Mouse (Mus musculus): ENCODE data around the gene 1700028J19Rik. TPM values are rescaled to one million over a fixed set of nuclear protein-coding genes. Genes with fewer than 3 reads are reported as not detected.
A peak's percentile ranks its signal among the peaks of the same experiment; 100 is the strongest.

1700028J19Rik gene
- total RNA-seq (2021), result not detected
- long read RNA-seq, experiment 1, result 0 reads
- long read RNA-seq, experiment 2, result 0 reads

- Histone ChIP-seq H3K27ac (peak within 1 kb of the TSS; percentile 97), H3K4me3 (peak within 1 kb of the TSS; percentile 94)
- intact Hi-C loops (cut with DNase I), result loop anchor here (2.0 kb wide), 1 partner anchor 16 kb away; no protein-coding TSS in a partner anchor
- peak; percentile 93 for DNase-seq
- no peak for TF ChIP-seq CTCF (IDR thresholded peaks at IDR 0.05)
Measured at GRCm38 (mm10) chr7:44246055-44246983, at the start of gene 1700028J19Rik, which contains the start of gene 2410002F23Rik. Gene 1700028J19Rik (minus strand): TSS chr7:44246695. Gene 2410002F23Rik (plus strand): TSS chr7:44246722.

DNA sequence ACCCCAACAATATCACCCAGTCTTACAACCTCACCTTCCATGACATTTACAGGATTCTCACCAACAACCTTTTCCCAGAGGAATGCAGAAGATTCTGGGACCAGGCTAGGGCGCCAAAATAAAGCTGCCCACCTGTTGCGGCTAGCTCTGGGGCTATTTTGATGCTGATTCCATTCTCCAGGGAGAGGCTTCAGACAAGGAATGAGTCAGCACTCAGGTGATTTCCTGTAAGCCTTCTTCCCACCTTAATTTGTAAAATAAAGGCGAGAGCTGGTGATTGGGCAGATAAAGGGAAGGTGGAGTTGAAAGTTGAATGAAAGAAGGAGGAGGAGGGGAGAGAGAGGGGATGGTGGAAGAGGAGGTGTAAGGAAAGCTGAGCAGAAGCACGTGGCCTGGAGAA is 44.9 kb upstream of the 1700028J19Rik start:
- H3K4me3 ChIP-seq, result no peak overlapping the region
- no peak for TF ChIP-seq CTCF (IDR thresholded peaks at IDR 0.05)
- intact Hi-C loops (cut with DNase I), result no loop called here
- no peak overlapping the region for H3K27ac ChIP-seq
- no peak for DNase-seq

DNA sequence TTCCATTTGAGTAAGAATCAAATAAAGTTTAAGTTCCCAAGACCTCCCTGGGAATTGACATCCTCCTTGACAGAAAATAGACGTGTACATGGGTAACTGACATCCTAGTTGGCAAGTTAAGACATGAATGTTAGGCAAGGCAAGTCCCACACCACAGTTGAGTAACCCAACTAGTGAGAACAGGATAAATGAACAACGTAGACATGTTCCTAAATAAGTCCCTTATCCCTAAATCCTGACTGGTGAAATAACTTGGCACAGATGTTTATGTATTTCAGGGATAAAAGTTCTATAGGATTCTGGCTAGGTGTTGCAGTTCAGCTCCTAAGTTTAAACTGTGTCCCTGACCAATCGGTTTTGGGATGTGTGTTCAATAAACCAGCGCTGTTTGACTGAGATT is 44.5 kb upstream of the 1700028J19Rik start:
- intact Hi-C loops (cut with DNase I), result no loop called here
- no peak overlapping the region for H3K4me3 ChIP-seq
- DNase-seq, result no peak
- TF ChIP-seq CTCF (IDR thresholded peaks at IDR 0.05), result no peak
- no peak overlapping the region for H3K27ac ChIP-seq

GRCm38 (mm10) chr7:44287760-44288159 is 41.3 kb upstream of the 1700028J19Rik start:
- DNase-seq, result no peak
- intact Hi-C loops (cut with DNase I), result no loop called here
- Histone ChIP-seq H3K27ac (no peak overlapping the region), H3K4me3 (no peak overlapping the region)
- no peak for TF ChIP-seq CTCF (IDR thresholded peaks at IDR 0.05)

DNA sequence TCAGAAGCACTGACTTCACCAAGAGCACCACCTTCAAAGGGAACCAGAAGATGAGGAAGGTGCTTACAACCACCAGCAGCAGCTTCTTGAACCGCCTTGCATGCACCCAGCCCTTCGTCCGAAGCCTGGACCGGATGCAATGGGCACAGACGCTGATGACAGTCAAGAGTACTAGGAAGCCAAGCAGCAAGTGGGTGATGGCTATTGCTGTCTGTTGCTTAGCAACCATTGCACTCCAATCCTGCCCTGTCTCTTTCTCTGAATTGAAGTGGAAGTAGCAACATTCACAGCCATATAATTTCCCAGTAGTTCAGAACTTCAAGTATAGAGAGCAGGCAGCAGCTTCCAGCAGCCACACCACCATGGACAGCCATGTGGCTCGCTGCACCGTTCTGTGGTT is 35.1 kb upstream of the 1700028J19Rik start:
- intact Hi-C loops (cut with DNase I), result no loop called here
- no peak for TF ChIP-seq CTCF (IDR thresholded peaks at IDR 0.05)
- no peak overlapping the region for H3K4me3 ChIP-seq
- no peak for DNase-seq
- no peak overlapping the region for H3K27ac ChIP-seq

- Histone ChIP-seq H3K27ac (no peak overlapping the region), H3K4me3 (no peak overlapping the region)
- intact Hi-C loops (cut with DNase I), result no loop called here
- no peak for TF ChIP-seq CTCF (IDR thresholded peaks at IDR 0.05)
- no peak for DNase-seq
Measured at GRCm38 (mm10) chr7:44280959-44281358, 34.5 kb upstream of the 1700028J19Rik start.

DNA sequence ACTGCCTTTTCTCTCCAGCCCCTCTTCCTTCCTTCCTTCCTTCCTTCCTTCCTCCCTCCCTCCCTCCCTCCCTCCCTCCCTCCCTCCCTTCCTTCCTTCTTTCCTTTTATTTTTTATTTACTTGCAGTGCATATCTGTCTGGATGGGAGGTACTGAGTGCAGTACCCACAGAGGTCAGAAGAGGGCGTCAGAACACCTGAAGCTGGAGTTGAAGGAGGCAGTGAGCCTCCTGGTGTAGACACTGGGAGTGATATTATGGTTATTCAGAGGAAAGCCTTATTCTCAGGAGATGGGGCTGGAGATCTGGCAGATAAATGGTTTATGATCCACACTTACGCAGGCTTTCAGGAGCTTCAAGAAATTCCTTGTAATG is 30.7 kb upstream of the 1700028J19Rik start:
- Histone ChIP-seq H3K4me3 (no peak overlapping the region), H3K27ac (no peak overlapping the region)
- DNase-seq, result no peak
- peak; percentile 47 for TF ChIP-seq CTCF (IDR thresholded peaks at IDR 0.05)
- intact Hi-C loops (cut with DNase I), result no loop called here

- TF ChIP-seq CTCF (IDR thresholded peaks at IDR 0.05), result no peak
- Histone ChIP-seq H3K27ac (no peak overlapping the region), H3K4me3 (no peak overlapping the region)
- intact Hi-C loops (cut with DNase I), result no loop called here
- DNase-seq, result no peak
Measured at GRCm38 (mm10) chr7:44276461-44277249, 30.2 kb upstream of the 1700028J19Rik start.

- TF ChIP-seq CTCF (IDR thresholded peaks at IDR 0.05), result 0 out of 2 replicates have a peak, but pooled peaks have one; percentile 1
- Histone ChIP-seq H3K4me3 (no peak overlapping the region), H3K27ac (no peak overlapping the region)
- no peak for DNase-seq
- intact Hi-C loops (cut with DNase I), result no loop called here
Measured at GRCm38 (mm10) chr7:44275546-44275945, 29.1 kb upstream of the 1700028J19Rik start.

DNA sequence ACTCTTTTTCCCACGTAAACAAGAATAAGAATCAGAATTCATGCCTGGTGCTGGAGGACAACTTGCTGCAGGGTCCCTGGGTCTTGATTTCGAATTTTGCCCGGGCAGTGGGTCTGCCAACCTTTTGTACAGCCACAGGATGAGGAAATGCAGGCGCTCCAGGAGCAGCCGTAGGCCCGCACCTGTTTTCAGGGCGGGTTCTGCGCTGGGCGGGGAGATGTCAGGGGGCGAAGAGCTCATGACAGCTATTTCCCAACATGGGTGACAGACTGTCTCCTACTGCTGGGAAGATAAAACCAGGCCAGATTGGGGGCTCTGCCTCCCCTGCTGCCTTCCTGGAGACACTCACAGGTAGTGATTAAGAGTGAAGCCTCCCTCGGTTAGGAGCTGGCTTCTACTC is 27.6 kb upstream of the 1700028J19Rik start:
- intact Hi-C loops (cut with DNase I), result no loop called here
- Histone ChIP-seq H3K27ac (no peak overlapping the region), H3K4me3 (no peak overlapping the region)
- no peak for DNase-seq
- no peak for TF ChIP-seq CTCF (IDR thresholded peaks at IDR 0.05)

- TF ChIP-seq CTCF (IDR thresholded peaks at IDR 0.05), result no peak
- DNase-seq, result no peak
- intact Hi-C loops (cut with DNase I), result no loop called here
Measured at GRCm38 (mm10) chr7:44273446-44273845, 27.0 kb upstream of the 1700028J19Rik start.

DNA sequence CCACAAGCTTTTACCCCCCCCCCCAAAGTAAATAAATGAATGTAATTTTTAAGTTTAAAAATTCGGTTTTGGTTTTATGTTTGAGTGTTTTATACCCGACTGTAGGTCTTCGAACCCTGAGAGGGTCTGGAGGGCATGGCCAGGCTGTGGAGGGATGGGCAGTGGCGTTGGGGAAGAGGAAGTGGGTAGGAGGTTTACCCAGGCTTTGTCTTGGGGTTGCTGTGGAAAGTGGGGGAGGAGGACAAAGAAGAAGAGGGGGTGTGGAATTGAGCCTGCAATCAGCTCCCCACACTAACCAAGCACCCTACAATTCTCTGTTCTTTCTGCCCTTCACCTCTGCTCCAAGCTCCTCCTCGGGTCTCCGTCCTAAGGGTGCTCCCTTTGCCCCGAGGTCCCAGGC is 26.1 kb upstream of the 1700028J19Rik start:
- Histone ChIP-seq H3K27ac (no peak overlapping the region), H3K4me3 (no peak overlapping the region)
- intact Hi-C loops (cut with DNase I), result no loop called here
- no peak for TF ChIP-seq CTCF (IDR thresholded peaks at IDR 0.05)
- no peak for DNase-seq

More at GRCm38 (mm10) chr7:44273446-44273845, 27.0 kb upstream of the 1700028J19Rik start:
- H3K4me3 ChIP-seq, result no peak overlapping the region
- no peak overlapping the region for H3K27ac ChIP-seq

DNA sequence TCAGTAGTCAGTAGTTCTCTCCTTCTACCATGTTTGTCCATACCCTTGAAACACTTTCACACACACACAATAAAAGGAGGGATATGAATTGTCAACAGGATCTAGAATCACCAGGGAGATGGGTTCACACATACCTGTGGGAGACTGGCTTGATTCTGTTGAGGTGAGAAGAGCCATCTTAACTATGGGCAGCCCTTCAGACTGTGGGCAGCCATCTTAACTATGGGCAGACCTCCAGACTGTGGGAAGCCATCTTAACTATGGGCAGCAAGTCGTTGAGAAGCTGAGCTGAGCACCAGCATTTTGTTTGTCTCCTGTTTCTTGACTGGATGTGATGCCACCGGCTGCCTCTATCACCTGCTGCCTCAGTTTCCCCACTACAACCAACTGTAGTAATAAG is 24.8 kb upstream of the 1700028J19Rik start:
- intact Hi-C loops (cut with DNase I), result no loop called here
- H3K4me3 ChIP-seq, result no peak overlapping the region
- no peak overlapping the region for H3K27ac ChIP-seq
- no peak for TF ChIP-seq CTCF (IDR thresholded peaks at IDR 0.05)
- DNase-seq, result no peak

All from gastrocnemius, adult 2 months (tissue).